Mouse (Mus musculus) CH12.LX (cell line): ENCODE data around the gene Cytip. TPM values are rescaled to one million over a fixed set of nuclear protein-coding genes. Genes with fewer than 3 reads are reported as not detected.

ENCODE experiments used
- DNase-seq: peaks from one replicate; pipeline ENCODE4 v3.0.0-alpha.2; 2013; ENCODE audit errors: extremely low read depth
- H3K27ac ChIP-seq: 2 replicates; pipeline ENCODE4 v1.5.1; 2012; ENCODE audit warnings: low read depth, mild to moderate bottlenecking, control low read depth, moderate library complexity; ENCODE audit not compliant: insufficient read depth
- H3K27me3 ChIP-seq: replicated peaks from 2 replicates; pipeline ENCODE3; 2012; ENCODE audit warnings: inconsistent platforms
- H3K36me3 ChIP-seq, 2 experiments: replicated peaks in 1 of 2; 2 replicates each; pipeline versions ENCODE3 to v1.6.1; 2012; ENCODE audit warnings: inconsistent platforms in 1 of 2, low read length in 1 of 2, mild to moderate bottlenecking in 1 of 2, mixed read lengths in 1 of 2, moderate library complexity in 1 of 2; ENCODE audit not compliant: control insufficient read depth in 1 of 2, insufficient read depth in 1 of 2
- H3K4me1 ChIP-seq, 2 experiments: 2 replicates each; pipeline ENCODE4 v1.6.1; 2012; ENCODE audit warnings: inconsistent platforms in 1 of 2, moderate library complexity in 1 of 2; ENCODE audit not compliant: insufficient read depth in 2 of 2, control insufficient read depth in 1 of 2
- H3K4me2 ChIP-seq: 2 replicates; pipeline ENCODE4 v1.6.1; 2012; ENCODE audit warnings: low read depth, mild to moderate bottlenecking, control low read depth; ENCODE audit not compliant: poor library complexity, insufficient read depth, severe bottlenecking
- H3K4me3 ChIP-seq, 3 experiments: fragments of 150-350 bp in 1 of 3; sonication (generic) in 1 of 3; replicated peaks in 1 of 3; 2 replicates each; pipeline versions ENCODE3 to v1.5.1; 2011 to 2012; ENCODE audit warnings: low read depth in 2 of 3, low read length in 2 of 3, mild to moderate bottlenecking in 2 of 3, moderate library complexity in 2 of 3, control low read depth in 1 of 3, improper control_type of control experiment in 1 of 3, inconsistent platforms in 1 of 3, mixed read lengths in 1 of 3; ENCODE audit not compliant: poor library complexity in 1 of 3
- H3K79me2 ChIP-seq: replicated peaks from 2 replicates; pipeline ENCODE4 v1.6.1; 2012; ENCODE audit warnings: mild to moderate bottlenecking, moderate library complexity; ENCODE audit not compliant: control insufficient read depth, poor library complexity, insufficient read depth, severe bottlenecking; ENCODE audit errors: extremely low read depth
- H3K9ac ChIP-seq: 2 replicates; pipeline ENCODE4 v1.6.1; 2012; ENCODE audit warnings: low read depth, mild to moderate bottlenecking, control low read depth, moderate library complexity; ENCODE audit not compliant: insufficient read depth
- H3K9me3 ChIP-seq: replicated peaks from 2 replicates; pipeline ENCODE3; 2012; ENCODE audit warnings: low read length, inconsistent platforms, mixed read lengths
- ELF1 ChIP-seq: IDR thresholded peaks from 2 replicates; pipeline ENCODE4 v1.6.1; 2014; ENCODE audit warnings: low read depth, mild to moderate bottlenecking, inconsistent platforms, low read length, improper control_type of control experiment
- GABPA ChIP-seq: IDR thresholded peaks from 2 replicates; pipeline ENCODE4 v1.6.1; 2012; ENCODE audit warnings: low read depth, low read length, improper control_type of control experiment, inconsistent platforms; ENCODE audit not compliant: insufficient replicate concordance
- JUND ChIP-seq: conservative IDR thresholded peaks from 2 replicates; pipeline ENCODE4 v1.6.1; 2011; ENCODE audit warnings: low read depth, low read length, improper control_type of control experiment
- MAFK ChIP-seq: IDR thresholded peaks from 2 replicates; pipeline ENCODE4 v1.6.1; 2011; ENCODE audit warnings: low read length, improper control_type of control experiment; ENCODE audit not compliant: insufficient replicate concordance
- MAX ChIP-seq: IDR thresholded peaks from 2 replicates; pipeline ENCODE4 v1.6.1; 2011; ENCODE audit warnings: low read length, improper control_type of control experiment
- USF1 ChIP-seq: IDR thresholded peaks from 2 replicates; pipeline ENCODE4 v1.6.1; 2014; ENCODE audit warnings: low read depth, mild to moderate bottlenecking, inconsistent platforms, low read length, improper control_type of control experiment
- USF2 ChIP-seq: conservative IDR thresholded peaks from 2 replicates; pipeline ENCODE4 v1.6.1; 2011; ENCODE audit warnings: low read depth, low read length, improper control_type of control experiment
- dilution Hi-C: fragments of 300-500 bp; cut with MboI; formaldehyde crosslinking; loops from 2 replicates; pipeline ENCODE4 v1.14.3; 2020; ENCODE audit warnings: low sequenced_read_pairs; ENCODE audit not compliant: extremely low pct_unique_long_range_greater_than_20kb, extremely low pct_ligation_motif_present
- in situ Hi-C: fragments of 300-500 bp; cut with MboI; formaldehyde crosslinking; loops from 3 replicates; pipeline ENCODE4 v1.14.3; 2019; ENCODE audit warnings: low sequenced_read_pairs, low pct_ligation_motif_present, low pct_unique_long_range_greater_than_20kb, mixed read lengths
- polyA plus RNA-seq: library from polyadenylated mRNA; unstranded; fragments of >175 nt; gene quantifications from 2 replicates; pipeline ENCODE4 v1.2.1, GENCODE M21; 2012; ENCODE audit warnings: low read depth; ENCODE audit not compliant: insufficient read length
- total RNA-seq, 2 experiments: library from RNA; depleted of rRNA; stranded (reverse); fragments of 300-350 nt in 1 of 2; fragments of >200 nt in 1 of 2; gene quantifications; 2 replicates each; pipeline ENCODE4 v1.2.3; 2012 to 2014

Cytip gene
- total and polyA plus RNA-seq, 3 experiments: 43.1 to 61.3 (median 55.9) TPM

GRCm38 (mm10) chr2:58086420-58086819 lies 108.9 kb downstream of the Cytip start:
- Histone ChIP-seq H3K4me1 (no peaks in the 10 kb centered on the region), H3K27me3 (no peaks in the 10 kb centered on the region), H3K9me3 (no peaks in the 10 kb centered on the region), H3K4me2 (no peak overlapping the region), H3K79me2 (no peaks in the 10 kb centered on the region), H3K27ac (no peak overlapping the region), H3K4me3 (no peak overlapping the region), H3K36me3 (no peaks in the 10 kb centered on the region), H3K9ac (no peak overlapping the region)
- no peak for DNase-seq
- in situ Hi-C loops (no loop called here), dilution Hi-C loops (no loop called here)
- TF ChIP-seq GABPA (no peak), USF1 (no peak), MAFK (peak; percentile 96), ELF1 (no peak), MAX (no peak), JUND (no peak)

GRCm38 (mm10) chr2:58079849-58080248 lies 115.5 kb downstream of the Cytip start:
- in situ Hi-C loops: no loop called here
- dilution Hi-C loops: no loop called here
- TF ChIP-seq USF1 (no peak), GABPA (no peak), USF2 (no peak)
- TF ChIP-seq, all 38 proteins: peak for 0

More at GRCm38 (mm10) chr2:58079849-58080248, 115.5 kb downstream of the Cytip start:
- Histone ChIP-seq H3K27ac (no peak overlapping the region), H3K4me3 (no peak overlapping the region), H3K4me1 (no peaks in the 10 kb centered on the region), H3K9ac (no peak overlapping the region), H3K9me3 (no peaks in the 10 kb centered on the region), H3K4me2 (no peak overlapping the region), H3K79me2 (no peaks in the 10 kb centered on the region), H3K27me3 (no peaks in the 10 kb centered on the region), H3K36me3 (no peaks in the 10 kb centered on the region)
- no peak for DNase-seq

Other genes starting within 250 kb of the Cytip start
- gene Galnt5, start 197.6 kb downstream of the Cytip start, total RNA-seq (2012; rRNA removed): 0.04 TPM in 1 of 2 replicates, not detected in the other
- gene Galnt5, start 197.6 kb downstream of the Cytip start, total RNA-seq (2014; rRNA removed): not detected in 2 replicates
- gene Galnt5, start 197.6 kb downstream of the Cytip start, polyA plus RNA-seq: not detected in 2 replicates
- 0.04 and 0.17 TPM in 2 replicates for gene Ermn, start 142.7 kb downstream of the Cytip start, total RNA-seq (2012; rRNA removed)
- 0.23 and 0.26 TPM in 2 replicates for gene Ermn, start 142.7 kb downstream of the Cytip start, total RNA-seq (2014; rRNA removed)
- gene Ermn, start 142.7 kb downstream of the Cytip start, polyA plus RNA-seq: not detected in 2 replicates
- not detected in 2 replicates for gene Acvr1c, start 162.4 kb upstream of the Cytip start, total RNA-seq (2012; rRNA removed)
- gene Acvr1c, start 162.4 kb upstream of the Cytip start, total RNA-seq (2014; rRNA removed): 0.03 and 0.05 TPM in 2 replicates
- gene Acvr1c, start 162.4 kb upstream of the Cytip start, polyA plus RNA-seq: 0.21 and 0.48 TPM in 2 replicates